ENCODE assay signal across 12 mouse cellular contexts in the genomic region with DNA sequence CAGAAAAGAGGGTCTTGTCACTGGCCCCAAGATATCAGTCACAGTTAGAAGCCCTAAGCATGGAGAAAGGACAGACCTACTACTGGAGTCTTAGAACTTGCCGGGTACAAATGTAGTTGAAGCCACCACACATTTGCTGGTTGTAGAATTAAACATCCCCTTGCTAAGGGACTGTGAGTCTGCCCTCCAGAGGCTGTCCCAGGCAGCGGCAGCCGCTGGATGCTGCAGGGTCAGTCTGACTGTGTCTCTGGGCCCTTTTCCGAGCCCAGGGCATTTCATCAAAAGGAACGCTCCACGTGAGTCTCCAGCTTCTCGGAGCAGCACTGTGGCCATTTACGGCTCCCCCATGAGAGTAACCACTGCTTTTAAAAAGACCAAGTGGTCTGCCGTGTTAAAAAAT.
DNase-seq lines count a peak whose midpoint lies in the region; ATAC-seq and TF ChIP-seq lines count a peak whose summit lies in the region.
"Had no signal": no experiment of that assay in that cellular context is flagged by ENCODE, and none has a peak within 500 bp of the region (broad histone marks: within the 10 kb centered on the region; RNA-seq: fewer than 3 reads in every experiment).

No protein-coding gene starts in this region.

- H3K9me3 ChIP-seq in liver, postnatal 0 days (ENCODE audit: low read length) = no peaks in the 10 kb centered on the region
- H3K9me3 ChIP-seq in liver, embryonic 11.5 days (ENCODE audit: control insufficient read depth, low read length) = no peaks in the 10 kb centered on the region
- no peaks in the 10 kb centered on the region for H3K9me3 ChIP-seq in midbrain, postnatal 0 days (ENCODE audit: low read length)
- H3K9me3 ChIP-seq: liver, embryonic 13.5 days had no signal

- TF ChIP-seq EP300 in liver, postnatal 0 days (IDR thresholded peaks at IDR 0.05; ENCODE audit: low read depth) = no peak

- H3K4me3 ChIP-seq in liver, postnatal 0 days (ENCODE audit: low read depth, low read length) = no peak overlapping the region
- H3K4me3 ChIP-seq in liver, embryonic 11.5 days (ENCODE audit: low read depth, low read length) = no peak overlapping the region
- H3K4me3 ChIP-seq in midbrain, postnatal 0 days (ENCODE audit: low read depth, low read length) = no peak overlapping the region
- H3K4me3 ChIP-seq: liver, embryonic 13.5 days had no signal

- H3K36me3 ChIP-seq in liver, postnatal 0 days (replicated peaks; ENCODE audit: insufficient read depth, low read length) = no peaks in the 10 kb centered on the region
- no peaks in the 10 kb centered on the region for H3K36me3 ChIP-seq in liver, embryonic 11.5 days (ENCODE audit: control insufficient read depth, insufficient read depth, low read length)
- no peaks in the 10 kb centered on the region for H3K36me3 ChIP-seq in midbrain, postnatal 0 days (ENCODE audit: insufficient read depth, low read length)
- H3K36me3 ChIP-seq: heart, embryonic 12.5 days; liver, embryonic 13.5 days had no signal

- 43% methylated on average over 9 of the region's 9 CpGs for WGBS in liver, postnatal 0 days (ENCODE audit: insufficient replicate concordance)
- WGBS in liver, embryonic 11.5 days = 59% methylated on average over 9 of the region's 9 CpGs
- 40% methylated on average over 9 of the region's 9 CpGs for WGBS in midbrain, postnatal 0 days

- no peaks in the 10 kb centered on the region for H3K27me3 ChIP-seq in liver, postnatal 0 days (ENCODE audit: insufficient read depth, low read length)
- H3K27me3 ChIP-seq in liver, embryonic 11.5 days (replicated peaks; ENCODE audit: control insufficient read depth, insufficient read depth, low read length) = peaks cover 2% of the 10 kb centered on the region; the same call in 1 of the 2 replicates
- H3K27me3 ChIP-seq in midbrain, postnatal 0 days (ENCODE audit: insufficient read depth, low read length) = peaks cover 11% of the 10 kb centered on the region

- TF ChIP-seq CTCF in liver, postnatal 0 days (IDR thresholded peaks at IDR 0.05; ENCODE audit: low read depth) = 0 out of 2 replicates have a peak, but pooled peaks have one; percentile 11
- TF ChIP-seq CTCF in midbrain, postnatal 0 days (IDR thresholded peaks at IDR 0.05) = peak; percentile 55

- peak; percentile 10 for DNase-seq in heart, postnatal 4 days
- DNase-seq in heart, adult 11 months = no peak
- DNase-seq in liver, postnatal 0 days = no peak
- no peak for DNase-seq in liver, embryonic 11.5 days (ENCODE audit: low spot score)
- DNase-seq in embryo, embryonic 10.5 days (ENCODE audit: low spot score) = peak; percentile 42
- DNase-seq in midbrain, postnatal 0 days (ENCODE audit: low spot score) = no peak
- DNase-seq in urinary bladder, postnatal 36 days (ENCODE audit: low spot score in 2 of 2) = no peak
- DNase-seq in cerebellum, adult 9-11 months = no peak
- DNase-seq: cerebellum, adult 11 months; layer of hippocampus, postnatal 36 days; liver, embryonic 13.5 days had no signal

- no peak for ATAC-seq in liver, postnatal 0 days
- ATAC-seq in liver, embryonic 11.5 days (replicated peaks; ENCODE audit: low FRiP score) = no peak
- no peak for ATAC-seq in midbrain, postnatal 0 days (ENCODE audit: low FRiP score)

- no peak overlapping the region for H3K9ac ChIP-seq in liver, postnatal 0 days (replicated peaks)
- no peak overlapping the region for H3K9ac ChIP-seq in liver, embryonic 11.5 days (ENCODE audit: low read depth, low read length)
- no peak overlapping the region for H3K9ac ChIP-seq in midbrain, postnatal 0 days (replicated peaks; ENCODE audit: low read length, poor library complexity, severe bottlenecking)
- H3K9ac ChIP-seq: heart, embryonic 12.5 days; liver, embryonic 13.5 days had no signal

- no peaks in the 10 kb centered on the region for H3K4me1 ChIP-seq in liver, postnatal 0 days (ENCODE audit: insufficient read depth)
- H3K4me1 ChIP-seq in liver, embryonic 11.5 days (replicated peaks; ENCODE audit: control insufficient read depth, insufficient read depth, low read length) = 0 out of 2 replicates have a peak, but pooled peaks cover 2% of the 10 kb centered on the region
- H3K4me1 ChIP-seq in midbrain, postnatal 0 days (ENCODE audit: insufficient read depth, low read length) = peaks cover 4% of the 10 kb centered on the region; the same call in 1 of the 2 replicates
- H3K4me1 ChIP-seq: liver, embryonic 13.5 days had no signal

- H3K27ac ChIP-seq in liver, postnatal 0 days (ENCODE audit: low read depth) = no peak overlapping the region
- no peak overlapping the region for H3K27ac ChIP-seq in liver, embryonic 11.5 days (ENCODE audit: low read depth, low read length)
- no peak overlapping the region for H3K27ac ChIP-seq in midbrain, postnatal 0 days (ENCODE audit: low read depth, low read length)
- H3K27ac ChIP-seq: liver, embryonic 13.5 days had no signal

- no peak overlapping the region for H3K4me2 ChIP-seq in liver, postnatal 0 days (ENCODE audit: low read depth, low read length)
- no peak overlapping the region for H3K4me2 ChIP-seq in liver, embryonic 11.5 days
- H3K4me2 ChIP-seq in midbrain, postnatal 0 days (ENCODE audit: low read depth, low read length, poor library complexity, severe bottlenecking) = no peak overlapping the region

Comparison
In these comparisons a context has a peak if more than half of its experiments do, and no peak if none do; other contexts are left out.
1. DNase-seq: peak in heart, postnatal 4 days (single experiment) and embryo, embryonic 10.5 days (single experiment); none in heart, adult 11 months (single experiment), liver, postnatal 0 days (single experiment), liver, embryonic 11.5 days (single experiment), midbrain, postnatal 0 days (single experiment), urinary bladder, postnatal 36 days (0 of 2) and cerebellum, adult 9-11 months (single experiment).